Mouse (Mus musculus): ENCODE measurements around the gene Khk. TPM values are rescaled to one million over a fixed set of nuclear protein-coding genes. Genes with fewer than 3 reads are reported as not detected.
"Not testable (repeated sequence)": the region's sequence is repeated elsewhere in the genome, so short reads cannot be mapped to it uniquely, and the experiment has no call there.

Gene Khk
- 74.3 and 88.2 TPM in 2 replicates for total RNA-seq (2015)
- total RNA-seq (2017) = 62.2 and 82.9 TPM in 2 replicates

- peak; percentile 91 for ATAC-seq (replicated peaks; ENCODE audit: poor library complexity)
Measured at GRCm38 (mm10) chr5:30921256-30922033, at the start of gene Khk. TSS of gene Khk (plus strand) at chr5:30921431.

- no peak for ATAC-seq (replicated peaks; ENCODE audit: poor library complexity)
Measured at GRCm38 (mm10) chr5:30872574-30872973, 48.7 kb upstream of the Khk start.

- no peak for ATAC-seq (replicated peaks; ENCODE audit: poor library complexity)
Measured at GRCm38 (mm10) chr5:30874365-30874764, 46.9 kb upstream of the Khk start.

- no peak for ATAC-seq (replicated peaks; ENCODE audit: poor library complexity)
Measured at GRCm38 (mm10) chr5:30878616-30879015, 42.6 kb upstream of the Khk start.

GRCm38 (mm10) chr5:30879347-30879943, 41.8 kb upstream of the Khk start:
- ATAC-seq (replicated peaks; ENCODE audit: poor library complexity) = no peak

GRCm38 (mm10) chr5:30881839-30882238, 39.4 kb upstream of the Khk start:
- ATAC-seq (replicated peaks; ENCODE audit: poor library complexity) = not testable (repeated sequence)

GRCm38 (mm10) chr5:30886209-30886608, 35.0 kb upstream of the Khk start:
- no peak for ATAC-seq (replicated peaks; ENCODE audit: poor library complexity)

- no peak for ATAC-seq (replicated peaks; ENCODE audit: poor library complexity)
Measured at GRCm38 (mm10) chr5:30886731-30887130, 34.5 kb upstream of the Khk start.

GRCm38 (mm10) chr5:30887331-30887761, 33.9 kb upstream of the Khk start:
- ATAC-seq (replicated peaks; ENCODE audit: poor library complexity) = peak; percentile 62

- ATAC-seq (replicated peaks; ENCODE audit: poor library complexity) = peak; percentile 69
Measured at GRCm38 (mm10) chr5:30887858-30888336, 33.3 kb upstream of the Khk start.

GRCm38 (mm10) chr5:30888337-30889087, 32.7 kb upstream of the Khk start, which contains the start of gene Agbl5:
TSS of gene Agbl5 (plus strand) at chr5:30888694.
- peak; percentile 62 for ATAC-seq (replicated peaks; ENCODE audit: poor library complexity)

- no peak for ATAC-seq (replicated peaks; ENCODE audit: poor library complexity)
Measured at GRCm38 (mm10) chr5:30889088-30889754, 32.0 kb upstream of the Khk start.

GRCm38 (mm10) chr5:30890375-30890774, 30.9 kb upstream of the Khk start:
- no peak for ATAC-seq (replicated peaks; ENCODE audit: poor library complexity)

- no peak for ATAC-seq (replicated peaks; ENCODE audit: poor library complexity)
Measured at GRCm38 (mm10) chr5:30901860-30902259, 19.4 kb upstream of the Khk start.

GRCm38 (mm10) chr5:30907413-30908059, 13.7 kb upstream of the Khk start, which contains the start of gene Ost4:
TSS of gene Ost4 (minus strand) at chr5:30907788.
- ATAC-seq (replicated peaks; ENCODE audit: poor library complexity) = peak; percentile 94

GRCm38 (mm10) chr5:30908426-30909299, 12.6 kb upstream of the Khk start:
- no peak for ATAC-seq (replicated peaks; ENCODE audit: poor library complexity)

- ATAC-seq (replicated peaks; ENCODE audit: poor library complexity) = no peak
Measured at GRCm38 (mm10) chr5:30909300-30909659, 12.0 kb upstream of the Khk start.

GRCm38 (mm10) chr5:30909863-30910262, 11.4 kb upstream of the Khk start:
- no peak for ATAC-seq (replicated peaks; ENCODE audit: poor library complexity)

- no peak for ATAC-seq (replicated peaks; ENCODE audit: poor library complexity)
Measured at GRCm38 (mm10) chr5:30910481-30910880, 10.8 kb upstream of the Khk start.
